Mouse (Mus musculus): ENCODE measurements around the gene Gm3233.
"Not testable (repeated sequence)": the region's sequence is repeated elsewhere in the genome, so short reads cannot be mapped to it uniquely, and the experiment has no call there.

Gm3233 gene

GRCm38 (mm10) chr10:77759582-77759981, at the start of gene Gm3233:
TSS of gene Gm3233 (minus strand) at chr10:77759682.
- DNase-seq (ENCODE audit: low spot score) = not testable (repeated sequence)

- DNase-seq (ENCODE audit: low spot score) = no peak
These were observed 44.6 kb upstream of the Gm3233 start for GRCm38 (mm10) chr10:77804095-77804494.

- no peak for DNase-seq (ENCODE audit: low spot score)
These were observed 39.5 kb upstream of the Gm3233 start, which contains the start of gene Gm19668 for GRCm38 (mm10) chr10:77798921-77799508. TSS of gene Gm19668 (minus strand) at chr10:77799133.

GRCm38 (mm10) chr10:77798164-77798920, 38.9 kb upstream of the Gm3233 start:
- not testable (repeated sequence) for DNase-seq (ENCODE audit: low spot score)

- no peak for DNase-seq (ENCODE audit: low spot score)
These were observed 38.2 kb upstream of the Gm3233 start for GRCm38 (mm10) chr10:77797677-77798076.

- DNase-seq (ENCODE audit: low spot score) = no peak
These were observed 35.5 kb upstream of the Gm3233 start, which contains the start of gene Gm9639 for GRCm38 (mm10) chr10:77794976-77795375. TSS of gene Gm9639 (minus strand) at chr10:77795076.

GRCm38 (mm10) chr10:77788621-77789020, 29.1 kb upstream of the Gm3233 start:
- no peak for DNase-seq (ENCODE audit: low spot score)

- not testable (repeated sequence) for DNase-seq (ENCODE audit: low spot score)
These were observed 28.4 kb upstream of the Gm3233 start, which contains the start of gene Gm7137 for GRCm38 (mm10) chr10:77787876-77788275. TSS of gene Gm7137 (minus strand) at chr10:77788200.

- not testable (repeated sequence) for DNase-seq (ENCODE audit: low spot score)
These were observed 23.9 kb upstream of the Gm3233 start for GRCm38 (mm10) chr10:77783396-77783795.

- not testable (repeated sequence) for DNase-seq (ENCODE audit: low spot score)
These were observed 23.0 kb upstream of the Gm3233 start, which contains the start of gene Gm3250 for GRCm38 (mm10) chr10:77782442-77782841. TSS of gene Gm3250 (minus strand) at chr10:77782542.

- not testable (repeated sequence) for DNase-seq (ENCODE audit: low spot score)
These were observed 17.4 kb upstream of the Gm3233 start, which contains the start of gene Gm7138 for GRCm38 (mm10) chr10:77776844-77777243. TSS of gene Gm7138 (minus strand) at chr10:77776944.

GRCm38 (mm10) chr10:77772142-77772541, 12.7 kb upstream of the Gm3233 start:
- not testable (repeated sequence) for DNase-seq (ENCODE audit: low spot score)

- DNase-seq (ENCODE audit: low spot score) = not testable (repeated sequence)
These were observed 11.7 kb upstream of the Gm3233 start, which contains the start of gene Gm3238 for GRCm38 (mm10) chr10:77771225-77771624. TSS of gene Gm3238 (minus strand) at chr10:77771325.

GRCm38 (mm10) chr10:77769727-77770126, 10.2 kb upstream of the Gm3233 start:
- DNase-seq (ENCODE audit: low spot score) = no peak

- no peak for DNase-seq (ENCODE audit: low spot score)
These were observed 6.0 kb downstream of the Gm3233 start for GRCm38 (mm10) chr10:77753448-77753847.

GRCm38 (mm10) chr10:77752312-77752711, 7.2 kb downstream of the Gm3233 start:
- not testable (repeated sequence) for DNase-seq (ENCODE audit: low spot score)

- not testable (repeated sequence) for DNase-seq (ENCODE audit: low spot score)
These were observed 8.2 kb downstream of the Gm3233 start, which contains the start of gene Gm9736 for GRCm38 (mm10) chr10:77751254-77751653. TSS of gene Gm9736 (minus strand) at chr10:77751354.

GRCm38 (mm10) chr10:77750686-77751085, 8.8 kb downstream of the Gm3233 start:
- DNase-seq (ENCODE audit: low spot score) = not testable (repeated sequence)

- DNase-seq (ENCODE audit: low spot score) = not testable (repeated sequence)
These were observed 17.4 kb downstream of the Gm3233 start, which contains the start of gene Gm18596 for GRCm38 (mm10) chr10:77741924-77742688. TSS of gene Gm18596 (minus strand) at chr10:77742638.

GRCm38 (mm10) chr10:77738929-77739328, 20.6 kb downstream of the Gm3233 start:
- DNase-seq (ENCODE audit: low spot score) = no peak

GRCm38 (mm10) chr10:77735928-77736327, 23.6 kb downstream of the Gm3233 start:
- DNase-seq (ENCODE audit: low spot score) = no peak

GRCm38 (mm10) chr10:77729241-77729640, 30.2 kb downstream of the Gm3233 start:
- DNase-seq (ENCODE audit: low spot score) = no peak

Data from T-cell, adult 2 months (primary cell).